Mouse (Mus musculus) macrophage (primary cell): ENCODE results near the gene Tmcc1. TPM values are rescaled to one million over a fixed set of nuclear protein-coding genes. Genes with fewer than 3 reads are reported as not detected.

Experiments
- H3K27ac ChIP-seq: fragments of 350-480 bp; formaldehyde crosslinking; 2 replicates; pipeline ENCODE4 v1.9.0; 2021
- H3K36me3 ChIP-seq: fragments of 350-480 bp; formaldehyde crosslinking; 2 replicates; pipeline ENCODE4 v1.9.0; 2021; ENCODE audit errors: inconsistent target
- H3K4me3 ChIP-seq: fragments of 350-480 bp; formaldehyde crosslinking; 2 replicates; pipeline ENCODE4 v1.9.0; 2021; ENCODE audit errors: inconsistent target
- H3K79me2 ChIP-seq: fragments of 350-480 bp; formaldehyde crosslinking; 2 replicates; pipeline ENCODE4 v1.9.0; 2021; ENCODE audit errors: inconsistent target
- WGBS: methylation state at CpG from one replicate; pipeline ENCODE4 v1.1.7; 2026; ENCODE audit warnings: inconsistent platforms; ENCODE audit not compliant: missing documents; 5-methylcytosine and 5-hydroxymethylcytosine counted together
- polyA plus RNA-seq: library from polyadenylated mRNA; stranded (reverse); fragments of 250-400 nt; gene quantifications from 3 replicates; pipeline ENCODE4 v1.2.4, GENCODE M21; 2018; ENCODE audit warnings: inconsistent platforms

Tmcc1 gene
- polyA plus RNA-seq, 1 experiment from 2014 or later: 11.1 TPM

DNA sequence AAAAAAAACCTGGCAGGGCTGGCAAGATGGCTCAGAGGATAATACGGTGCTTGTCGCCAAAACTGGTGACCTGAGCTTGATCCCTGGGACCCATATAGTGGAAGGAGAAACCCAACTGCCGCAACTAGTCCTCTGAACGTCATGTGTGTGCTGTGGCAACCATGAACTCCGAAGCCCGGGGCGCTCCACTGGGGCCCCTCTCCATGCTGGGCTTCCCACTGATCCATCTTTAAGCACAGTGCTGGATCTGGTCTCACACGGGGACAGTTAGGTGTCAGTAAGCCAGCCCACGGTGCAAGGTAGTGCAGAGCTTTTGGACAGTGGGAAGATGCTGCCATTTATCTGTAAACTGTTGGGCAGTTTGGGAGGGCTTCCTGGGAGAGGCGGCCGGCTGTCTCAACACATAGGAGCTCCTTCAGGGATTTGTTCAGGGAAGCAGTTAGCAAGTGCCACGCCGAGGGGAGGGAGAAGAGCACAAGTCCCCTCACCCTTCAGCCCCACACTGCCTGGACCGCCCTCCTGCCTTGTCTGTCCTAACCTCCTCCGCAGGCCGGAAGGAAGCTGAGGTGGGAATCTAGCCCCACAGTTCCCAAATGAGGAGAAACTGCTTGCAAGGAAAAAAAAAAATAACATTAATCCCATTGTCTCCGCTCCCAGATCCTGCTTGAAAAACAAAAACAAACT, 187.9 kb downstream of the Tmcc1 start:
- Histone ChIP-seq H3K27ac (peak overlapping the region; percentile 92), H3K36me3 (no peaks in the 10 kb centered on the region), H3K4me3 (no peak overlapping the region), H3K79me2 (no peaks in the 10 kb centered on the region)
- WGBS: 91% methylated on average over 17 of the region's 17 CpGs

DNA sequence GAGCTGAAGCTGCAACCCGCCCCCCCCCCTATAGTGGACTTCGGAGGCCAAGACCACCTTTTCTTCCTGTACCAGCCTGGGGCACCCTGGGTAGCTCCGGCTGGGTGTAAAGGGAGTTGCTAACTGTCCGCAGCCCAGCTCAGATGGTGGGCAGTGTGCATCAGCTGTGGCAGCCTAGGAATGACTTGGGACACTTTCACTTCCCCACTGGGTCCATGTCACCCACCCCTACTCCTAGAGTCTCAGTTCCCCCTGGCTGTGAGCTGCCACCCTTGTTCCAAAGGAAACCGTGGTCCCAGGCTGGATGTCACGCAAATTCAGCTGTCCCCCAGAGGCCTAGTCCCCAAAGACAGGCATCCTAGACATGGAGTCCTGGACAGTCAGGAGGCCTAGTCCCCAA, 188.6 kb downstream of the Tmcc1 start:
- H3K4me3 ChIP-seq: no peak overlapping the region
- 12% methylated on average over 6 of the region's 6 CpGs for WGBS
- H3K27ac ChIP-seq: peak overlapping the region; percentile 92

GRCm38 (mm10) chr6:116004069-116004468, 189.2 kb downstream of the Tmcc1 start:
- Histone ChIP-seq H3K79me2 (no peaks in the 10 kb centered on the region), H3K4me3 (peak overlapping the region; percentile 7; the same call in 1 of the 2 replicates), H3K27ac (peak overlapping the region; percentile 92), H3K36me3 (no peaks in the 10 kb centered on the region)
- WGBS: 31% methylated on average over 7 of the region's 7 CpGs

More for the DNA sequence above, 188.6 kb downstream of the Tmcc1 start:
- H3K36me3 ChIP-seq: no peaks in the 10 kb centered on the region
- no peaks in the 10 kb centered on the region for H3K79me2 ChIP-seq

DNA sequence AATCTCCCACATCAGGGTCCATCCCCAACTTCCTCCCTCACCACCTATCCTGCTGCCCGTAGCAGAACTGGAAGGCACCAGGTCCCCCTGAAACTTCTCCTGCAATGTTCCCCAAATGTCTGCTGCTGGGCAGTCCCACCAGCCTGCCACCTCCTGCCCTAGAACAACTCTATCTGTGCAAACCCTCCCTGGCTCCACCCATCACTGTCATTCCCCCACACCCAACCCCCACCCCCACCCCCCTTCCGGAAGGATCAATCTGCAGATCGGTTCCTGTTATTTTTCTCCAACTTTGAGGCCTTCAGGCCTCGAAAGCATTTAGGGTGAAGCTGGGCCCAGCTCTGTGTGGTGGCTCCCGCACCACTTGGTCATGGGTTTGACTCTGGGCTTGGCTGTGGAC, 189.8 kb downstream of the Tmcc1 start:
- Histone ChIP-seq H3K79me2 (no peaks in the 10 kb centered on the region), H3K27ac (peak overlapping the region; percentile 92), H3K4me3 (peak overlapping the region; percentile 7; the same call in 1 of the 2 replicates), H3K36me3 (no peaks in the 10 kb centered on the region)
- WGBS: 5% methylated on average over 4 of the region's 5 CpGs

DNA sequence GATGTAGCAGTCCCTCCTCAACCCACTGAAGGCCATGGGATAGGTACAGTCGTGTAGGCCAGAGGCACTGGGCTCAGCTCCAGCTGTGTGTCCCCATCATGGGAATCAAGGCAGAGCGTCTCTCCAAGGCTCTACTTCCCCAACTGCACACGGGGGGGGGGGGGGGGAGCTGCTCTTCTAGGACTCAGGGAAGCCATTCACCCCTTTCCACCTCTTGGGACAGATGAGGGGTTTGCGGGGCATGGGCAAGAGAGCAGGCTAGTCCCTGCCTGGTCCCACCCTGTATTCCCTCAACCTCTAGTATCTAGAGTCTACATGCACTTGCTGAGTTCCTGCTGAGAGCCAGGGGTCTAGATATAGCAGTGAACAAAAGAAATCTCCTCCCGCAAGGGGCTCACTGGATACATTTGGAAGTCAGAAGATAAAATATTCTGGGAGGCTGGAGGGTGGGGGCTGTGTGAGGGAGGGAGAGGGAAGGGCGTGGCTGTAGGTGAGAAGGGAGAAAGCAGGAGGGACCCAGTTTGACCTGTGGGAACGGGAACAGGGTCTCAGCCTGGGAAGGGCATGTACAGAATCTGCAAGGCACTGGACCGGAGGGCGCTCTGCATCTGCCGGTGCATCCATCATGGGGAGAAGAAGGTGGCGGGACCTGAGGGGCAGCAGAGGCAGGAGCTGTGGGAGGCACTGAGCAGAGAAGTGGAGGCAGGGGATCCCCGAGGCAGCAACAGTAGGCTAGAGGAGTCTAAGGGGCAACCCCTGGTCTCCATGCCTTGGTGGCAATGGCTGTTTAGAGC, 190.8 kb downstream of the Tmcc1 start:
- no peaks in the 10 kb centered on the region for H3K79me2 ChIP-seq
- WGBS: 86% methylated on average over 12 of the region's 12 CpGs
- no peaks in the 10 kb centered on the region for H3K36me3 ChIP-seq
- H3K27ac ChIP-seq: 0 out of 2 replicates have a peak overlapping the region, but pooled peaks have one; percentile 27
- H3K4me3 ChIP-seq: no peak overlapping the region

DNA sequence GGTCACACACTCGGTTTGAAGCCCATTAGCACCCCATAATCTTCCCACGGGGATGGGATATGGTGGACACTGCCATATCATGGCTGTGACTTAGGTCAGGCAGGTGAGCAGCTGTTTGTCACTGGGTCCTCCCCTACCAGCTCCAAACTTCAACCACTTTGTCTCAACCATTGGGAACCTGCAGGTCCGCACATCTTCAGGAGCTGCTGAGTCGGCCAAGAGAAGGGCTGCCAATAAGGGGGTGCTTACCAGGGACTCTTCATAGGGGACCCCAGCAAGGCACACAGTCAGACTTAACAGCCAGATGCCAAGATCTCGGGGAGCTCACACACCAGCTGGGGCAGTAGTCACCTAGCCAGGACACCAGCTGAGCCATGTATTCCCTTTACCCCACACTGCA, 192.4 kb downstream of the Tmcc1 start:
- Histone ChIP-seq H3K36me3 (no peaks in the 10 kb centered on the region), H3K4me3 (no peak overlapping the region), H3K27ac (no peak overlapping the region), H3K79me2 (no peaks in the 10 kb centered on the region)
- 93% methylated on average over 5 of the region's 5 CpGs for WGBS

GRCm38 (mm10) chr6:115999227-115999626, 194.1 kb downstream of the Tmcc1 start:
- H3K36me3 ChIP-seq: no peaks in the 10 kb centered on the region
- H3K27ac ChIP-seq: no peak overlapping the region
- no peaks in the 10 kb centered on the region; the same call in 1 of the 2 replicates for H3K79me2 ChIP-seq
- no peak overlapping the region for H3K4me3 ChIP-seq
- WGBS: 100% methylated on average over 2 of the region's 2 CpGs

- H3K4me3 ChIP-seq: no peak overlapping the region
- peaks cover 4% of the 10 kb centered on the region; the same call in 1 of the 2 replicates for H3K79me2 ChIP-seq
- H3K27ac ChIP-seq: no peak overlapping the region
- no peaks in the 10 kb centered on the region for H3K36me3 ChIP-seq
- WGBS: 87% methylated on average over 7 of the region's 7 CpGs
Observed at GRCm38 (mm10) chr6:115998758-115999157, 194.5 kb downstream of the Tmcc1 start.

DNA sequence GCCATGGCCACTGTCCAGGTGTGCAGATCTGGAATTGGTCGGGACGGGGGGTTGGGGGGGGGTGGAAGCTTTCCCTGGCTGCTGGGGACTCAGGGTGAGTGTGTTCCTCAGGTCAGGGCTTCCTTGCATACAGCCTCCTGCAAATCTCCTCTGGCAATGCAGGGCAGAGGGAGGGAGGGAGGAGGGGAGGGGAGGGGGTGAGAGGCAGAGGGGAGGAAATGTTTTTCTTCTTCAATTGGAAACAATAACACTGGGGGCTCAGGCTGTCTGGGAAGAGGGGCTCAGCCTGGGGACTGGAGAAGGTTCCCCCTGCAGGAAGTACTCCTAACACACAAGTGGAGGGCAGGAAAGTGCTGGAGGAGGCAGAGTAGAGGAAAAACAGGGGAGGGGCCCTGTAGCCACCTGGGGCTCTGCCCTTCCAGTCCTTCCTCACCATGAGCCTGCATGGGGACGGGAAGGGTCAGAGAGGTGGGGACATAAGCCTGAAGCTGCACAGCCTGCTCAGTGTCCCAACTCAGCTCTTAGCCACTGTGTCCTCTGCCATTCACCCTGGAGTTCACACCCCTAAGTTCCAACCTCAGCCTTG, 195.5 kb downstream of the Tmcc1 start:
- WGBS: 87% methylated on average over 3 of the region's 3 CpGs
- Histone ChIP-seq H3K4me3 (no peak overlapping the region), H3K79me2 (peaks cover 11% of the 10 kb centered on the region), H3K27ac (no peak overlapping the region), H3K36me3 (no peaks in the 10 kb centered on the region)

GRCm38 (mm10) chr6:115996171-115996851, 197.0 kb downstream of the Tmcc1 start:
- 14% methylated on average over 6 of the region's 6 CpGs for WGBS
- H3K4me3 ChIP-seq: no peak overlapping the region
- H3K79me2 ChIP-seq: peaks cover 26% of the 10 kb centered on the region
- peak overlapping the region; percentile 92 for H3K27ac ChIP-seq
- H3K36me3 ChIP-seq: no peaks in the 10 kb centered on the region

GRCm38 (mm10) chr6:115995531-115995941, 197.8 kb downstream of the Tmcc1 start:
- 45% methylated on average over 4 of the region's 4 CpGs for WGBS
- Histone ChIP-seq H3K79me2 (peaks cover 34% of the 10 kb centered on the region), H3K4me3 (no peak overlapping the region; the same call in 1 of the 2 replicates), H3K27ac (peak overlapping the region; percentile 92), H3K36me3 (no peaks in the 10 kb centered on the region)

GRCm38 (mm10) chr6:115994877-115995520, 198.3 kb downstream of the Tmcc1 start, which contains the start of gene Plxnd1:
Plxnd1 (minus strand) TSS chr6:115995005.
- Histone ChIP-seq H3K27ac (peak within 1 kb of the TSS; percentile 92), H3K4me3 (peak within 1 kb of the TSS; percentile 45), H3K79me2 (peaks cover 39% of the 10 kb centered on the region), H3K36me3 (no peaks in the 10 kb centered on the region)
- under 1% methylated on average over 40 of the region's 51 CpGs for WGBS

DNA sequence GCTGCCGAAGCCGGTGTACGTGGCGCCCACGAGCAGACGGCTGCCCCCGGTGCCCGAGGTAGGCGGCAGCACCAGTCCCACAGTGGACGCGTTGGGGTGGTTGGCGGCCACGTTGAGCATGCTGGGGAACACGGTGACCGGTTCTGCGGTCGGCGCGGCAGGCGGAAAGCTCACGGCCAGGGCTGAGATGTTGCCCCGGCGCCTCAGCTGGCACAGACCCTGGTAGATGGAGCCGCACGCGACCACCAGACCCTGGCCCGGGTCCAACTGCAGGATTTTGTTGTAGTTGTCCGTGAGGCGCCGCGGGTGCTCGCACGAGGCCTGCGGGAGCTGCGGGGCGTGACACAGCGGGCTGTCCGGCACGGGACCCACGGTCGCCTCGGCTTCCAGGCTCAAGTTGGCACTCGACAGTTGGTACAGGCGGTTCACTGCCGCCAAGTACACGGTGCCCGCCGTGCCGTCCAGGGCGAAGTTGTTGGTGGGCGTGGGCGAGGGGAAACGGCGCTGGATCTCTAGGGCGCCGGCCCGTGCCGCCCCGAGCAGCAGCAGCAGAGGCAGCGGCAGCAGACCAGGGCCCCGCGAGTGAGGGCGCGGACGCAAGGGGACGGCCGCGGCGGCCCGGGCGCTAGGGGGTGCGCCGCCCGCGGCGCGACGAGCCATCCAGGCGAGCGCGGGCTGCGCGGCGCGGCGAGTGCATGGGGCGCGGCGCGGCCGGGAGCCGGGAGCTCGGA, 199.0 kb downstream of the Tmcc1 start:
- peak overlapping the region; percentile 34 for H3K4me3 ChIP-seq
- H3K79me2 ChIP-seq: peaks cover 46% of the 10 kb centered on the region
- H3K27ac ChIP-seq: no peak overlapping the region
- WGBS: under 1% methylated on average over 89 of the region's 93 CpGs
- H3K36me3 ChIP-seq: no peaks in the 10 kb centered on the region
